Mouse (Mus musculus) neutrophil, adult 65 days (primary cell): ENCODE data around the gene Speer4f1. TPM values are rescaled to one million over a fixed set of nuclear protein-coding genes. Genes with fewer than 3 reads are reported as not detected.

Source experiments
- total RNA-seq: library from RNA; stranded (reverse); gene quantifications from 2 replicates; pipeline ENCODE4 v1.2.4, GENCODE M21; 2023

The Speer4f1 gene
- not detected in 2 replicates for total RNA-seq

DNA sequence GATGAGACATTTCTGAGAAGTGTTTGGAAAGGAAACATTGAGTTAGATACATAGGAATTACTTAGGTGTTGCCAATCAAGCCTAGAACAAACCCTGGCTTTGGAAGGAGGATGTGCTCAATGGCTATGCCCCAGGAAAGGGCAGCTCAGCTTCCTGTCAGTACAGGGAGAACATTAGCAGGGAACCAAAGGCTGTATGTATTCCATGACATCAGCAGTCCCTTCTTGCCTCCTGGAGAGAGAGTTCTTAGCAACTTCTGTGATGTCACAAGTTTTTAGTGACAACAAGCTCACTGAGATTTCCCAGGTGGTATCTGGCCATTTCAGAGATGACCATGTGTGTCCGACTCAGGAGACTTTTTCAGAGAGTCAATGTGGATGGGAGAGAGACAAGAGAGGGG lies at the start of gene Speer4f1:
Speer4f1 (plus strand) TSS at position 301 of the 400 bp plus-strand sequence.

Other genes with a start within 250 kb of the Speer4f1 start
- not detected in 2 replicates for gene Speer4f2, start 102.9 kb upstream of the Speer4f1 start, total RNA-seq
- not detected in 2 replicates for gene Sema3c, start 98.2 kb downstream of the Speer4f1 start, total RNA-seq